Mouse (Mus musculus): ENCODE data around the gene Bag5. TPM values are rescaled to one million over a fixed set of nuclear protein-coding genes. Genes with fewer than 3 reads are reported as not detected.

The Bag5 gene
- 9.0 and 10.4 TPM in 2 replicates for polyA plus RNA-seq (2012; rRNA removed)

GRCm38 (mm10) chr12:111713004-111713651, at the start of gene Bag5, which contains the start of gene Apopt1:
Gene Bag5, minus strand, starts transcription at chr12:111713257.
Gene Apopt1, plus strand, starts transcription at chr12:111713261.

GRCm38 (mm10) chr12:111758381-111759175, 45.5 kb upstream of the Bag5 start, which contains the start of gene Klc1:
Gene Klc1, plus strand, starts transcription at chr12:111758849.

GRCm38 (mm10) chr12:111677882-111678669, 35.0 kb downstream of the Bag5 start, which contains the start of gene Trmt61a:
Gene Trmt61a, plus strand, starts transcription at chr12:111678105.

GRCm38 (mm10) chr12:111672176-111672575, 40.9 kb downstream of the Bag5 start, which contains the start of gene Ckb:
Gene Ckb, minus strand, starts transcription at chr12:111672338.

Other genes starting within 250 kb of the Bag5 start
- 0.58 and 0.59 TPM in 2 replicates for gene Gm266, start 227.4 kb downstream of the Bag5 start, polyA plus RNA-seq (2012; rRNA removed)
- gene Eif5, start 175.2 kb downstream of the Bag5 start, polyA plus RNA-seq (2012; rRNA removed) = 86.5 and 86.8 TPM in 2 replicates
- 18.8 and 21.0 TPM in 2 replicates for gene Mark3, start 138.7 kb downstream of the Bag5 start, polyA plus RNA-seq (2012; rRNA removed)
- gene Ckb, start 40.9 kb downstream of the Bag5 start, polyA plus RNA-seq (2012; rRNA removed) = 24.9 and 32.5 TPM in 2 replicates
- gene Trmt61a, start 35.2 kb downstream of the Bag5 start, polyA plus RNA-seq (2012; rRNA removed) = 11.3 and 12.2 TPM in 2 replicates
- gene Apopt1, start within 50 bp of the Bag5 start, polyA plus RNA-seq (2012; rRNA removed) = 13.6 TPM in 2 replicates
- gene Klc1, start 45.6 kb upstream of the Bag5 start, polyA plus RNA-seq (2012; rRNA removed) = 13.5 and 14.4 TPM in 2 replicates
- gene Xrcc3, start 100.6 kb upstream of the Bag5 start, polyA plus RNA-seq (2012; rRNA removed) = 5.3 and 8.0 TPM in 2 replicates
- 56.0 and 62.1 TPM in 2 replicates for gene Zfyve21, start 100.9 kb upstream of the Bag5 start, polyA plus RNA-seq (2012; rRNA removed)
- gene Ppp1r13b, start 194.9 kb upstream of the Bag5 start, polyA plus RNA-seq (2012; rRNA removed) = 3.1 and 3.5 TPM in 2 replicates